Mouse (Mus musculus) spleen, embryonic (tissue): Measurements from ENCODE around the gene Snrpd2.

Experiments
- CTCF ChIA-PET: fragments of 350-600 bp; sonication (Branson Sonifier 250); formaldehyde crosslinking; loops from one replicate; lab custom pipeline; 2022; lab: Charles Lee

The Snrpd2 gene

GRCm38 (mm10) chr7:19177216-19177615 is 27.7 kb downstream of the Snrpd2 start:
- CTCF ChIA-PET: interaction anchor here (0.5 to 0.8 kb wide), 3 partner anchors 13 to 151 kb away, joined by 3 to 9 read pairs (median 3); no protein-coding TSS in a partner anchor

- CTCF ChIA-PET: interaction anchor here (0.6 to 1.2 kb wide), 4 partner anchors 19 to 117 kb away, joined by 3 to 4 read pairs (median 3); partner anchors contain the start of gene Dmpk
Observed at GRCm38 (mm10) chr7:19178035-19178434, 28.5 kb downstream of the Snrpd2 start.

GRCm38 (mm10) chr7:19178443-19179092 is 29.0 kb downstream of the Snrpd2 start:
- CTCF ChIA-PET: interaction anchor here (0.6 to 1.2 kb wide), 5 partner anchors 19 to 117 kb away, joined by 3 to 6 read pairs (median 3); partner anchors contain the start of gene Dmpk

DNA sequence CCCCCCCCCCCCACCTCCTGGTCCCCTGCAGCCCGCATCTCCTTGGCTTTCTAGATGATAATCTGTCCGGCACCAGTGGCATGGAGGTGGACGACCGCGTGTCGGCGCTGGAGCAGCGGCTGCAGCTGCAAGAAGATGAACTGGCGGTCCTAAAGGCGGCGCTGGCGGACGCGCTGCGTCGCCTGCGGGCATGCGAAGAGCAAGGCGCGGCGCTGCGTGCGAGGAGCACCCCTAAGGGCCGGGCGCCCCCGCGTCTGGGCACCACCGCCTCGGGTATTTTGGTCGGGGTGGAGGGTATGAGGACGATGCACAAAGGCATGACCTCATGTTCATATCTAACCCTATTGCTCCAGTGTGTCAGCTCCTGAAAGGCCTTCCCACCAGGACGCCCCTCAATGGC is 29.7 kb downstream of the Snrpd2 start:
- CTCF ChIA-PET: interaction anchor here (0.6 to 0.8 kb wide), 3 partner anchors 36 to 278 kb away, joined by 3 to 6 read pairs (median 3); no protein-coding TSS in a partner anchor

- CTCF ChIA-PET: interaction anchor here (0.6 to 0.8 kb wide), 2 partner anchors 47 to 277 kb away, joined by 3 read pairs; no protein-coding TSS in a partner anchor
Observed at GRCm38 (mm10) chr7:19179936-19180335, 30.4 kb downstream of the Snrpd2 start.

DNA sequence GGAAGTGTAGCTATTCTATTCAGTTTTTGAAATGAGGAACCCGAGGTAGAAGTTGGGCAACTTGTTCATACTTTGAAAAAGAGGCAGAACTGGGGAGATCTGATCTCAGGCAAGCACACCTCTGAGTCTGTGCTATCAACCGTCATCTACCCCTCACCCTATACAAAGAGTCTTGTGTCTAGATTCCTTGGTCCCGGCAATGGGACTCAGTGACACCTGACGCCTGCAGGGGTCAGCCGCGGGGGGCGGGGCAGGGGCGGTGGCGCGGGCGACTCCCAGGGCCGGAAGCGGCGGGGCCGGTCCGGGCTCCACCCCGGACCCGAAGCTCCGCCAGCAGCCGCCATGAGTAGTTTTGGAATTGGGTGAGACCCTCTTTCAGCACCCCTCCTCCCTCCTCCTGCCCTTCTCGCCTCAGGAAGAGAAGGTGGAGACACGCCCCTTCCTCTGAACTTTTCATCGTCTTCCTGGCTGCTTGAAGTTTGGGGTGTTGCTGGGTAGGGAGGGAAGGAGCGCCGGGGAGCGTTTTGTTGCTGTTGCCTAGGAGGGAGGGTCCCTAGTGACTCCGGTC is 31.4 kb downstream of the Snrpd2 start:
- CTCF ChIA-PET: no interaction called here

DNA sequence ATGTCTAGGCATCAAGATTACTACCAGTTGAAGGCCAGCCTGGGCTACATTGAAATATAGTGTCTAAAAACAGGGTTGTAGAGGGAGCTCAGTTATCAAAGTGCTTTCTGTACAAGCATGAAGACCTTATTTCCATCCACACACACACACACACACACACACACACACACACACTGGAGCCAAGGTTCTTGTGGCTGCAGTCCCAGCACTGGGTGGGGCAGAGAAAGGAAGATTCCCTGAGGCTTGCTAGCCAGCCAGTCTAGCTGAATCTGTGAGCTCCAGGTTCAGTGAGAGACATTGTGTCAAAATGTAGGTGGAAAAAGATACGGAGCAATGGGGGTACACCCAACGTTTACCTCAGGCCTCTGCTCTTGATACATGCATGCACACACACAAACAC is 34.7 kb downstream of the Snrpd2 start:
- CTCF ChIA-PET: no interaction called here

DNA sequence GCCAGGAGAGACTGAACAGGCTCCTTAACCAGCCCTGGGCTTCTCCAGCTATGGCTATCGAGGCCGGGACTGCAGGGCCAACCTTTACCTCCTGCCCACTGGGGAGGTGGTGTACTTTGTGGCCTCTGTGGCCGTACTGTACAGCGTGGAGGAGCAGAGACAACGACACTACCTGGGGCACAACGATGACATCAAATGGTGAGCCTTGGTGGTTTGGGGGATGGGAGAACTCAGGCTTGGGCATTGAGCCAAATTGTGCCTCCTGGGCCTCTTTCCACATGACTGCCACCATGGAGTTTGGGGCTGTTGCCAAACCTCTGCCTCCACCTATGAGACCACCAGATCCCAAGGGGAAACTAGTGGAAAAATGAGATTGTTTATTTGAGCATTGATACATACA is 35.2 kb downstream of the Snrpd2 start:
- CTCF ChIA-PET: no interaction called here

DNA sequence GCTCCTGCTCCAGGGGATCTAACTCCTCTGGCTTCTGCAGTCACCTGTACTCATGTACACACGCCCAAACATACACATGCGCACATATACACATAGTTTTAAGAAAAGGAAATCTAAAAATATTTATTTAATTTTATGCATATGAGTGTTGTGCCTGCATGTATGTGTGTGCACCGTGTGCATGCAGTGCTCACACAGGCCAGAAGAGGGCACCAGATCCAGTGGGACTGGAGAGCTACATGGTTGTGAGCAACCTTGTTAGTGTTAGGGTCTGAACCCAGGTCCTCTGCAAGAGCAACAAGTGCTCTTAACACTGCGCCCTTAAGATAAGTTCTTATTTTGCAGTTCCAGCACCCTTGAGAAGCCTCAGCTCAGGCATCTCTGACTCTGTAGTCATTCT is 45.2 kb downstream of the Snrpd2 start:
- CTCF ChIA-PET: interaction anchor here (0.5 kb wide), 1 partner anchor 87 kb away, joined by 3 read pairs; no protein-coding TSS in a partner anchor

DNA sequence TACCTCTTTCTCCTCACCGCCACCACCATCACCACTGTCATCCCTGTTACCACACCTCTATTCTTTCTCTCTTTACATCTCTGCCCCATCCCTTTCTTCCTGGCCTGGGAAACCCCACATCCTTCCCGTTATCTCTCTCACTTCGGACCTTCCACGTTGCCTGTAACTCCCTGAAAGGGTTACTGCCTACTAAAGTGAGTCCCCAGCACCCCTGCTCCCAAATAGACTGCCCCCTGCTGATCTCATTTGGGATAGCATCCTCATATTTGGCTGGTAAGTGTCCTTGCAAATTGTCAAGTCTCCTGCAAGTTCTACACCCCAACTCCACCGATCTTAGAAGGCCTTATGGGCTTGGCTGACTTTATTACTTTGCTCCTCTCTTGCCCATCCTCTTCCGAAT is 47.2 kb downstream of the Snrpd2 start:
- CTCF ChIA-PET: no interaction called here

- CTCF ChIA-PET: interaction anchor here (0.5 to 0.6 kb wide), 2 partner anchors 23 to 163 kb away, joined by 4 to 5 read pairs; no protein-coding TSS in a partner anchor
Observed at GRCm38 (mm10) chr7:19197985-19198384, 48.5 kb downstream of the Snrpd2 start.

GRCm38 (mm10) chr7:19201660-19202059 is 52.1 kb downstream of the Snrpd2 start:
- CTCF ChIA-PET: no interaction called here

DNA sequence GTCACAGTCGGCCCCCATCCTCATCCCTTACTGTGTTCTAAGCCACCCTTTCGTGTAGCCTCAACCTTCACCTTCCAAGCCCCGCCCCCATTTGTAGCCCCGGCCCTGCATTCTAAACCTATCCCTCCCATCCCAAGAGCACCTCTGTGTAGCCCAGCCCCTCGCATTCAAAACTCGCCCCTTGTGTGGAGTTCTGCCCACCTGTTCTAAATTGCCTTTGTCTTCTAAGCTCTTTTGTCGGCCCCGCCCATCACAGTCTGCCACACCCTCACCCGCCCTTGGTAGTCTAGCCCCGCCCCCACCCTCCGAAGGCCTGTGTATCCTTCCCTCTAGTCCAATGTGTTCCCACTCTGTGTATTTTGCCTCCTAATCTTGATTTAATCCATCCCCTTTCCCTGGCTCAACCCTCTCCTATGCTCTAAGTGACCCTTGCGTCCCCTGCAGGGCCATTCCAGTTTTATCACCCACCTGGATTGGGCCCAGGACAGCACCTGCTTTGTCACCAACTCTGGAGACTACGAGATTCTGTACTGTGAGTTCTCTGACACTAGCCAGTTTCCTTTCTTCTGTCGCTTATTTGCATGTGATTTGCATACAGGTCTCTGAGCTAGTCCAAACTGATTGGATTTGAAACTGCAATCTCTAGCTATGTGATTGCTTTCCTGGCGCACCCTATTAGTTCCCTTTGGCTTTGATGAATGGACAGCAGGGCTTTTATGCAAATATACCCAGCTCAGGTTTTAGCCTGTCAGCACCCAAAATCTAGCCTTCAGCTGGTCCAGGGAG is 52.7 kb downstream of the Snrpd2 start:
- CTCF ChIA-PET: no interaction called here
